Mouse (Mus musculus) stomach, postnatal 0 days (tissue): ENCODE data around the gene Prss27. TPM values are rescaled to one million over a fixed set of nuclear protein-coding genes. Genes with fewer than 3 reads are reported as not detected.
A peak's percentile ranks its signal among the peaks of the same experiment; 100 is the strongest.

ENCODE experiments used
- ATAC-seq: fragments of 200-750 bp; cut with Nextera tagmentation; 2 replicates; pipeline ENCODE4 v1.8.0; 2017; ENCODE audit not compliant: low FRiP score, low TSS enrichment
- DNase-seq: peaks from one replicate; pipeline ENCODE4 v3.0.0-alpha.2; 2016; ENCODE audit warnings: low spot score
- H3K27ac ChIP-seq: fragments of 300-500 bp; sonication (generic); replicated peaks from 2 replicates; pipeline ENCODE4 v1.5.1; 2014; ENCODE audit warnings: mild to moderate bottlenecking, control low read depth
- H3K27me3 ChIP-seq: fragments of 300-500 bp; sonication (generic); 2 replicates; pipeline ENCODE4 v1.6.1; 2014; ENCODE audit warnings: low read length; ENCODE audit not compliant: control insufficient read depth, insufficient read depth
- H3K36me3 ChIP-seq: fragments of 300-500 bp; sonication (generic); 2 replicates; pipeline ENCODE4 v1.6.1; 2014; ENCODE audit warnings: low read length, mixed read lengths; ENCODE audit not compliant: control insufficient read depth, insufficient read depth
- H3K4me1 ChIP-seq: fragments of 300-500 bp; sonication (generic); replicated peaks from 2 replicates; pipeline ENCODE4 v1.6.1; 2014; ENCODE audit warnings: antibody characterized with exemption; ENCODE audit not compliant: control insufficient read depth, insufficient read depth
- H3K4me2 ChIP-seq: fragments of 300-500 bp; sonication (generic); replicated peaks from 2 replicates; pipeline ENCODE4 v1.6.1; 2014; ENCODE audit warnings: low read depth, mild to moderate bottlenecking, control low read depth, moderate library complexity
- H3K4me3 ChIP-seq: fragments of 300-500 bp; sonication (generic); 2 replicates; pipeline ENCODE4 v1.5.1; 2014; ENCODE audit warnings: low read depth, low read length, control low read depth
- H3K9ac ChIP-seq: fragments of 300-500 bp; sonication (generic); 2 replicates; pipeline ENCODE4 v1.6.1; 2014; ENCODE audit warnings: mild to moderate bottlenecking, low read length, control low read depth, mixed read lengths
- H3K9me3 ChIP-seq: fragments of 300-500 bp; sonication (generic); 2 replicates; pipeline ENCODE4 v1.6.1; 2016; ENCODE audit warnings: low read length; ENCODE audit not compliant: control insufficient read depth
- CTCF ChIP-seq: IDR thresholded peaks from 2 replicates; pipeline ENCODE4 v1.5.1; 2016; ENCODE audit warnings: antibody characterized with exemption, low read depth, mild to moderate bottlenecking, moderate library complexity
- EP300 ChIP-seq: optimal IDR thresholded peaks from 2 replicates; pipeline ENCODE3; 2016; ENCODE audit warnings: antibody characterized with exemption
- WGBS: fragments of 180-500 bp; shearing (Covaris S2); extraction: QIAGEN DNeasy Blood & Tissue Kit; methylation state at CpG from one replicate; pipeline ENCODE4 v1.1.7; 2014; 5-methylcytosine and 5-hydroxymethylcytosine counted together
- polyA plus RNA-seq: library from polyadenylated mRNA; unstranded; fragments of >200 nt; fragmentation: Nextera tagmentation; extraction: Ambion mirVana; gene quantifications from 2 replicates; pipeline ENCODE4 v1.2.1, GENCODE M21; 2015

The Prss27 gene
- polyA plus RNA-seq, 1 experiment from 2014 or later = 40.8 TPM

DNA sequence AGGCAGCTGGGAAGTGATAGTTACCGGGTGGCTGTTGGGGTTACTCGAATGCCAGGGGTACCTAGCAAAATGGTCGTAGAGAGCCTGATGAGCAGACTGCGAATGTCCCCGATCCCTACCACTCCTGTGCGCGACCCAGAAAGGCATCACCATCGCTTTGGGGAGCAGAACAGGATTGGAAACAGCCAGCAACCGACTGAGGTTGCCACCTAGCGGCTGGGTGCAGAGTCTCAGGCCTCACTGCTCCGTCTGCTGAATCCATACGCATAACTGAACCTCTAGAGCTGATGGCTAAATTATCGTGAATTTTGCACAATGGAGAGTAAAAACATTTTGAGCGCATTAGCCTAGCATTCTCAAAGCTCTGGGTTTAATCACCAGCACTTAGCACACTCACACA is 22.2 kb upstream of the Prss27 start:
- Histone ChIP-seq H3K4me1 (no peaks in the 10 kb centered on the region), H3K36me3 (no peaks in the 10 kb centered on the region), H3K4me3 (no peak overlapping the region), H3K27ac (no peak overlapping the region), H3K9ac (no peak overlapping the region), H3K4me2 (no peak overlapping the region), H3K27me3 (no peaks in the 10 kb centered on the region), H3K9me3 (no peaks in the 10 kb centered on the region)
- no peak for TF ChIP-seq EP300
- TF ChIP-seq CTCF = peak; percentile 65
- DNase-seq (no peak), ATAC-seq (0 out of 2 replicates have a peak, but pooled peaks have one; percentile 10)
- WGBS = 41% methylated on average over 14 of the region's 14 CpGs

DNA sequence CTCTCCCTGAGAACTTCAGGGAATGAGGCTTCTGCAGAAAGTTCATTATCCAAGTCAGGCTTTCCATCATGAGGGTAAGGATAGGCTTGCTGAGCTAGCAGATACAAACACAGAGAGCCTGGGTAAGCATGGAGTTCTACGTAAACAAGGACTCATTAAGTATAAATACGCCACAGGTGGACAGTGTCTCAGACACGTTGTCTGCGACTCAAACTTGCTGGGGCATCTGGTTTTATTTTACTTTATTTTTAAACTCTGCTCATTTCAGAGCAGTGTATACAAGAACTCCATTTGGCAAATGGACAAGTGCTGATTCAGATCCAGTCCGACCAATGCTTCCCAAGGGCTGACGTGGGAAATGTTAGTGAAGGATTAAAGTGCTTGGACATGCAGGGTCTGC is 17.2 kb upstream of the Prss27 start:
- H3K36me3 ChIP-seq = no peaks in the 10 kb centered on the region
- peak; percentile 83 for ATAC-seq
- no peak overlapping the region for H3K4me3 ChIP-seq
- H3K4me1 ChIP-seq = peaks cover 5% of the 10 kb centered on the region
- no peaks in the 10 kb centered on the region for H3K9me3 ChIP-seq
- no peaks in the 10 kb centered on the region for H3K27me3 ChIP-seq
- no peak for DNase-seq
- H3K27ac ChIP-seq = peak overlapping the region; percentile 79
- TF ChIP-seq CTCF (no peak), EP300 (no peak)
- 31% methylated on average over 6 of the region's 6 CpGs for WGBS
- H3K4me2 ChIP-seq = no peak overlapping the region
- no peak overlapping the region for H3K9ac ChIP-seq

DNA sequence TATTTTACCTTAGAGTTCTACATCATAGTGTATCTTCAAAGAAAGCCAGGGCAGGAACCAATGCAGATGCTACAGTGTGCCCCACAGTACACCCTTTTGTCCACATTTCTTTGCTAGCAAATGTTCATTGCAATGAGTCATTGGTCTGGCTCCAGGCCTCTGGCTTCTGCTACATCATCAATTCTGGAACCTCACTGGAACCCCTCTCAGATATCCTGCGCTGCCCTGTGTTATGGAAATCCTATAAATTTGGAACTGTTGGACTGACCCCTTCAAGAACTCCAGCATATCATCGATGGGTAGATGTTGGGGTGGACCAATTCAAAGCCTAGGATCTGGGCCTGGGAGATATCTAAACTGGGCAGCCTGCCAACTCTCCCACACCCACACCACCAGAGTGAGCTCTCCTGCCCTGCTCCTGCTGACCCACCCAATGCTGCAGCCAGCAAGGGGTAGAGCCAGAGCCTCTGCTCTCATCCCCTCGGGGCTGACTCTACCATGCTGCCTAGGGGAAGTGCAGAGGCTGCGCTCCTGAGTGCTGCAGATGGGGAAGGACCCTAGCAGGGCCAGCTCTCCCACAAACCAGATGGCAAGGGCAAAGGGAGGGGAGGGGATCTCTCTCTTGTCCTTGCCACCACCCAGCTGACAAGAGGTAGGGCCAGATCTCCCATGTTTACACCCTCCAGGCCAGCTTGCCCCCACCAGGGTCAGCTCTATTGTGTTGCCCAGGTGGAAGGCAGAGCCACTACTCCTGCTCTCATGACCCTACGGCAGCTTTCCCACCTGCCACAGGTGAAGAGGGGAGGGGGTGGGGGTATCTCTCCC is 16.4 kb upstream of the Prss27 start:
- Histone ChIP-seq H3K27ac (peak overlapping the region; percentile 63), H3K4me3 (no peak overlapping the region), H3K4me2 (no peak overlapping the region), H3K9ac (no peak overlapping the region), H3K36me3 (no peaks in the 10 kb centered on the region), H3K9me3 (no peaks in the 10 kb centered on the region), H3K27me3 (no peaks in the 10 kb centered on the region), H3K4me1 (peaks cover 5% of the 10 kb centered on the region)
- TF ChIP-seq CTCF (peak; percentile 29; the same call in 1 of the 2 replicates), EP300 (no peak)
- 34% methylated on average over 5 of the region's 5 CpGs for WGBS
- ATAC-seq (peak; percentile 82), DNase-seq (peak; percentile 63)

DNA sequence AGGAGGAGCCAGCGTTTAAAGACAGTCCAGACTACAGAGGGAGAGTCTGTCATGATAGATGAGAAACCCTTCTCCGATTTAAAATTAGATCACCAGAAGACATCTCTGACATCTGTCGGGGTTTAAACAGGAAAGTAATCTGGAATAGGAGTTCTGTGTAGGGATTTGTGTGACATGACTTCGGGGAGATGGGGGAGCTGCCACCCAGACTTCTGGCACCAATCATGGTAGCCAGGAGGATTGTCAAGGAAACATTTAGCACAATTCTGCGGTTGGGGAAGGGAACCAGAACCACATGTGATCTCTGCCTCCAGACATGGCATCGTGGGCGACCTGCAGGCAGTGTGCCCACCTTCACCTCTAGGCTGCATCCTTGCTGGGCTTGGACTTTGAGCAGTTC is 8.5 kb upstream of the Prss27 start:
- 75% methylated on average over 7 of the region's 7 CpGs for WGBS
- Histone ChIP-seq H3K27me3 (no peaks in the 10 kb centered on the region), H3K9ac (no peak overlapping the region), H3K9me3 (no peaks in the 10 kb centered on the region), H3K4me1 (no peaks in the 10 kb centered on the region), H3K27ac (no peak overlapping the region), H3K36me3 (no peaks in the 10 kb centered on the region), H3K4me2 (no peak overlapping the region), H3K4me3 (no peak overlapping the region)
- no peak for TF ChIP-seq CTCF
- TF ChIP-seq EP300 = no peak
- DNase-seq (no peak), ATAC-seq (no peak)

DNA sequence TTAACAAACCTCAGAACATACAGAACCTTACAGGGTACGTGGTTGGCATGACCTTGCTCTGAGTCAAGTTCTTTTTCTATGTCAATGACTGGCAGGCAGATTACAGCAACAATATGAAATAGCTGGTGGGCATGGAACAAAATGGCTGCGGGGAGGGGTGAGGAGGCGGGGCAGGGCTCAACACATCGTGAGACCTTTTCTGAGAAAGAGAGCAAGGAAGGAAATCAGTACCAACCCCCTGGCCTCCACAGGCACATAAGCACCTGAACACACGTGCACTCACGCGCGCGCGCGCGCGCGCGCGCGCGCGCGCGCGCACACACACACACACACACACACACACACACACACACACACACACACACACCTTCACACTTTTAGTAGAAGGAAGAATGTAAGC is 7.4 kb upstream of the Prss27 start:
- H3K4me3 ChIP-seq = no peak overlapping the region
- no peaks in the 10 kb centered on the region for H3K9me3 ChIP-seq
- TF ChIP-seq EP300 (no peak), CTCF (no peak)
- no peak overlapping the region for H3K27ac ChIP-seq
- ATAC-seq (no peak), DNase-seq (no peak)
- no peaks in the 10 kb centered on the region for H3K27me3 ChIP-seq
- H3K4me1 ChIP-seq = no peaks in the 10 kb centered on the region
- no peaks in the 10 kb centered on the region for H3K36me3 ChIP-seq
- no peak overlapping the region for H3K9ac ChIP-seq
- H3K4me2 ChIP-seq = no peak overlapping the region
- WGBS = 74% methylated on average over 8 of the region's 22 CpGs

DNA sequence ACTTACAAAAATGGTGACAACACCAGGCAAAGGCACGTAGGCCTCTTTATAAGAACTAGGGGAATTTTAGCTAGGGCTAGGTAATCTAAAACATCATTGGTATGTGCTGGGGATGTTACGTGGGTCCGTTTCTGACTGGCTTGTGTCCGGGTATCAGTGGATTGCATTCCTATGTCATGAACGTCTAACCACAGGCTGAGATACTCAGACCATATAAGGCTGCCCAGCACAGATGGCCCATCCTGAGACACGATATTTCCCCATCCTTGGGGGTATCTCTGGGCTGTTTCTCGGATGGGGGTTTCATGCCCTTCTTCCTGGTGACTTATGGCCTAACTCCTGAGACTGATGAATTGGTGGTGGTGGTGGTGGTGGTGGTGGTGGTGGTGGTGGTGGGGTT is 2.9 kb upstream of the Prss27 start:
- no peak for ATAC-seq
- no peaks in the 10 kb centered on the region for H3K36me3 ChIP-seq

More for the DNA sequence above, 2.9 kb upstream of the Prss27 start:
- no peak for TF ChIP-seq CTCF
- no peak for TF ChIP-seq EP300
- H3K4me1 ChIP-seq = no peaks in the 10 kb centered on the region
- no peak overlapping the region for H3K4me3 ChIP-seq
- no peak overlapping the region for H3K4me2 ChIP-seq
- WGBS = 70% methylated on average over 7 of the region's 7 CpGs
- no peaks in the 10 kb centered on the region for H3K9me3 ChIP-seq
- DNase-seq = no peak
- H3K27me3 ChIP-seq = no peaks in the 10 kb centered on the region
- no peak overlapping the region for H3K9ac ChIP-seq
- no peak overlapping the region for H3K27ac ChIP-seq
